Mouse (Mus musculus) layer of hippocampus, postnatal 10 days (tissue): ENCODE results near the gene Prep. TPM values are rescaled to one million over a fixed set of nuclear protein-coding genes. Genes with fewer than 3 reads are reported as not detected.
A peak's percentile ranks its signal among the peaks of the same experiment; 100 is the strongest.

Experiments
- DNase-seq, 2 experiments: peaks; one replicate each; pipeline ENCODE4 v3.0.0; 2021; ENCODE audit warnings: low spot score in 2 of 2
- long read RNA-seq: library from polyadenylated mRNA; stranded (forward); transcript quantifications from one replicate; pipeline ENCODE4 v2.0.0, GENCODE M21; 2023
- total RNA-seq, 2 experiments: library from RNA; stranded (reverse); gene quantifications; 2 replicates each; pipeline ENCODE4 v1.2.3; 2021

Gene Prep
- total RNA-seq = 10 to 100 TPM; 16.9 to 19.5 TPM
- long read RNA-seq, full-length matches to known transcripts = 29 of 42 reads
- long read RNA-seq, partial matches to known transcripts = 8 of 42 reads
- long read RNA-seq, other reads (novel, unspliced or antisense) = 5 of 42 reads

DNA sequence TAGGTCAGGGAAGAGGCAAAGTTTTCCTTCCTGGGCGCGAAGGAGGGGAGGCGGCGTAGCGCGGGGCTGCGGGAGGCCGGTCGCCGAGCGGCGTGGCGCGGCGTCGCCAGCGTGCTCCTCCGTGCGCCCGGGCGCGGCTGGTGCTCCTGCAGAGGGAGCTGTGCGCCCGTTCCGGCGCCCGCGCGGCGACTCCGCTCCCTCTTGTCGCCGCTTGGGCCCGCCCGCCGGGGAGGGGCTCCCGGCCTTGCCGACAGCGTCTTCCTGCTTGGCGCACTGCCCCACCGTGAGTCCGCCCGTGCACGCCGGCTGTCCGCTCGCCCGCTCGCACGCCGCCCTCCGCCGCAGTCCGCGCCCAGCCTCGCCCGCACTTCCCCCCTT, at the start of gene Prep:
TSS of gene Prep (plus strand) at position 273 of the 378 bp plus-strand sequence.
- DNase-seq = peak; percentile 85 to 93

DNA sequence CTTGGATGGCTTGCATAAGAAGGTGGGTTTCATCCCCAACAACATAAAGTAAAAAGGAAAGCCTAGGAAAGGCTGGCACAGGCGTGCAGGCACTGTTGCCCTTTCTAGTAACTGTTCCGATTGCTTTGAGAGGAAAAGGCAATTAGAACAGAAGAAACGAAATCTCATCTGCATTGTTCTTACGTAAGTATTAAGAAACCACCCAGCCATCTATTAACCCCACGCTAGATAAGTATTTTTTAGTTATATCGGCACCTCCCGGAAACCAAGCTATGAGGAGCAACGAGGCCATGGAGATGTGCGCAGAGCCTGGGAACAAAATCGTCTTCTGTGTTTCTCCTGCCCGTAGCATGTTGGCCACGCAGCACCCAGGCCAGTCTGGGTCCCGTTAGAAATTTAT, 49.7 kb upstream of the Prep start:
- no peak for DNase-seq

DNA sequence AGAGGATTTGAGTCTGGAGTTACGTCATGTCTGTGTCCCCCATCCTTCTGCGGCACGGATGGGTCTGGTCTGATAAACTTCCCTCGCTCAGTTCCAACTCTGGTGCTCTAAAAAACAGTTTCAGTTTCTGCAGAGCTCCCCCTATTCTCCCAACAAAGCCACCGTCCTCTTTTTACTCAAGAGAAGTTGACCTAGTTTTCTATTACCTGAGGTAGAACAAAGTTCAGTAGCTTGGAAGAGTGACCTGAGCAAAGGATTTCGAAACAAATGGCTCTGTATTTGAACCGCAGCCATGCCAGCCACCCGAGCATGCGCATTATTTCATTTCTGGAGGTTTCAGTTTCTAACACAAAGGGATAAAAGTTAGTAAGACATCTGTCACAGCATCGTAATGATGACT, 49.2 kb upstream of the Prep start:
- DNase-seq = no peak

DNA sequence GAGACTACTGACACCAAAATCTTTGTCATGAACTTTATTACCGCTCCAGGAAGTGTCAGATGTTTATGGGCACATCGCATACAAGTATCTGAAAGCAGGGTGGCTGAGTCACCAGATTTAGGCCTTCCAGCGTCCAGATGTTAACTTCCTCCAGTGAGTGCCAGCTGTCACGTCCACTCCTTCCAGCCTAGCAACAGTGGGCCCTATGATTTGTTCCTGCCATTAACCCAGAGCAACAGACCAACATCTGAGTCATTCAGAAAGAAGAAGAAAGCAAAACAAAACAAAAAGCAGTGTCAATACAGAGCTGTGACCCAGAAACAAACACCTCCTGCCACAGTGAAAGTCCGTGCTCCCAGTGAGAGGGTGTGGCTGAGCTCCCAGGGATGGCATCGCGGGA, 47.6 kb upstream of the Prep start:
- DNase-seq = no peak

DNA sequence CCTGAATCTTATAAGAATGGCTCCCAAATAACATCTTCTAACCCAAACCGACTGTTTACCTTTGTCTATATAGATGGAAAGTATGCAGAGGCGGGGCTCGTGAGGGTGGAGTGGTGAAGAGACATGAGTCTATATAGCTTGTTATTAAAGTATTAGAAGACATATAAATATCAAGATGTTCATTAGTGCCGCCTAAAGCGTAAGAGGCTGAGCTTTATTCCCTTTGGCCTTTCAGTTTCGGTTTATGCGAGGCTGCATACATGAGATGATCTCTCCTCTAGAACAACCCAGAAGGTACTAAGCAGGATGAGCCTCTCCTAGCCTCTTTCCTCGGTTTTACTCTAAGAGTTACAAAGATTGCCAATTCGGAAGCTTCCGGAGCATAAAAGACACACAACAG, 47.2 kb upstream of the Prep start:
- DNase-seq = no peak

DNA sequence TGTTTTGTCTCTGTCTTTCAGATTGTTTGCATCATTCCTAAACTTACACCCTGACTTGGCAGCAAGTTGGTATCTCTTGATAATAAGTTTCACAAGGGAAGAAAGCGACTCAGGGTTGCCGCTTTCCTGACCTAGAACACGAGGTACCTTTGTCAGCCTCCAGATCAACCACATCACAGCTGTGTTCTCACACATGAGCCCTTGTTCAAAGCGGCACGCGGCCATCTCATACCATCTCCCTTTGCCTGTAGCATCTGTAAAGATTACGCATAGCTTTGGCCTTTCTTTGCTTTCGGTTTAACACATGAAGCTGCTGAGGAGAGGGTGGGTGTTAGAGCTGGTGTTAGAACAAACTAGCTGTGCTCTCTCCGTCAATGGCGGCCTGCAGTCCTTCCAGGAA, 46.7 kb upstream of the Prep start:
- DNase-seq = no peak

DNA sequence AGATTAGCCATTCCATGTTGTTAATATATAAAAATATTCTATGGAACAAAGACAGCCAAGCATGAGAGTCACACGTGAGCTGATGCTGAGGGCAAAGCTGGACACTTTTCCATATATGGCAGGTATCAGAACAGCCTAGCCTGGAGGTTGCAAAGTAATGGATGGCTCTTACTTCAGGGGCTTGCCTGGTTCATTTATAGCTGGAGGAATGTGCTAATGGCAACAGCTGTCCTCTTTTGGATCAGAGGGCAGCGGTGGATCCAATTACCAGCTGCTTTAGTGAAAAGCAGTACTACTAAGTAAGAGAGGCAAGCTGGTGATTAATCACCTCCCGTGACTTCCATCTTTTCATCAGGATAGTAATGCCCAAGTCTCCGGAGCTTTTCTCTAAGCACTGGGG, 41.8 kb upstream of the Prep start:
- no peak for DNase-seq

DNA sequence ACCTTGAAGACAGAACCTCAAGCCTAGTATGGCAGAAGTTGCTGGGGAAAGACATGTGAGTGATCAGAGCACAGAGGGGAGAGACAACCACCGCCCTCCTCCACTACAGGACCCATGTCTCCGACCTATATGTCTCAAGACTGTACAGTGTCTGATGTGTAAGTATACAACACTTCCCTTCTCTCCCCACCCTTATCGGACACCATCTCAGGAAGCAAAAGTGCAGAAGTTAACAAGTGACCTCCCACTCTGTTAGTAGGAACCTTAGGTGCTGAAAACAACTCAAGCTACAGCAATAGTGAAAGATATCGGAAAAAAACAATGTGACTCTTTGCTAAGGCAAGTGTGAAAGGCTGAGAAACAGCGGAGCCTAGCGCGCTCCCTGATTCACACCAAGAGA, 40.1 kb upstream of the Prep start:
- no peak for DNase-seq

DNA sequence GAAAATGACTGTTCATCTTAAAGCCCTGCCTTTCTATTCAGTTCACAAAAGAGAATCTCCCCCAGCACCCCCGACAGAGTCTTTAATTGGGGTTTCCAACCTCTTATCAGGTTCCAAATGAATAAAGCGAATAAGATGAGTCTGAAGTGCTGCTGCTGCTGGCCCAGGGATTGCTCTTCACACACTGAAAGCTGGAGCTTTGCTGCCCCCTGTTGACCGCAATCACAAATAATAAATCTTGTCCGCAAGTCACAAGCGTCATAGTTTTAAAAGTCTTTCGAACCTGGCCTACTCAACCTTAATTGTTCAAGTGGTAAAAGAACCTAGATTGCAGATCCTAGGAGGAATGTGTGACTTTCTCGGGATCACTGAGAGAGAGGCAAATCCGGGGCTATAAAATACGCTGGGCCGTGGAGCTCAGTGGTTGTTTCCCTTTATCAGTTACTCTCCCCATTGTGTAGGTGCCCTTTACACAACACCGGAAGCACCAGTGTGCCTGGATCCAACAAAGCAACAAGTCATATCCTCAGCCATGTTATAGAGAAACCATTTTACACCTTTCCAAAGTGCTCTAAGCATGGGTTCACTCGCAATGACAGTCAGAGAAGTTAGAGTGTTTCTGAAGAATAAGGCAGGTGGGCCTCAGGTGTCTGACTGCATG, 21.6 kb upstream of the Prep start:
- DNase-seq = peak; percentile 83 to 87

DNA sequence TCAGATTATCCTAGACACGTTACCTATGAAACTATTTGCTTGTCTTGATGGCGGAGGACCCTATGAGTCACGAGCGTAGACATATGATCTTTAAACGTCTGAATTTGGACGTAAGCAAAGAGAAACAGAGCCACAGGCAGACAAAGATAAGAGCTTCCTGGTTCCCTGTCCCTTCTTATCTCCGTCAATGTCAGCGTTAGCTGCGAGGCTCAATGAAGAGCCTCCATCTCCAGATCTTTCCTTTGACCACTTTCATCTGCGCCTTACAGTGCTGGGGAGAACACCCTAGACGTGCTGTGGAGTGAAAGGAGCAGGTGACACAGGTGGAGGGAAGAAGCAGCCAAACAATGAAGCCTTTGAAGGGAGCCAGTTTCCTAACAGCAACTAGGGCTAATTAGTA, 18.8 kb upstream of the Prep start:
- no peak for DNase-seq

DNA sequence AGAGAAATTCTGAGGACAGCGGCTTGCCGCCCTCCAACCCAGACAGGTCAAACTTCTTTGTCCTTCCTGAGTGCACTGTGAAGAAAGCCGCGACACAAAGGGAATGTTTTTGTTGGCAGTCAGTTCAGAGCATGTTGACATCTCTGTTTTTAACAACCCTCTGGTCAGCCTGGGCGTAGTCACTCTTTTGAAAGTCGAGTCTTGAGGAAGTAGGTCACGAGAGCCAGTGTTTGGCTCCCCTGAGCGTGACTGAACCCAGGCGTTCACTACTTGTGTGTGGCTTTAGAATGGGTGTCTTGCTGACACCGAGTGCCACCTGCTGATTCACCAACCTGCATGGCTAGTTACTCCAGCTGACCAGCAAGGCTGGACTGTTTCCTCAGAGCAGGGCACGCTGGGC, 18.4 kb upstream of the Prep start:
- no peak for DNase-seq

DNA sequence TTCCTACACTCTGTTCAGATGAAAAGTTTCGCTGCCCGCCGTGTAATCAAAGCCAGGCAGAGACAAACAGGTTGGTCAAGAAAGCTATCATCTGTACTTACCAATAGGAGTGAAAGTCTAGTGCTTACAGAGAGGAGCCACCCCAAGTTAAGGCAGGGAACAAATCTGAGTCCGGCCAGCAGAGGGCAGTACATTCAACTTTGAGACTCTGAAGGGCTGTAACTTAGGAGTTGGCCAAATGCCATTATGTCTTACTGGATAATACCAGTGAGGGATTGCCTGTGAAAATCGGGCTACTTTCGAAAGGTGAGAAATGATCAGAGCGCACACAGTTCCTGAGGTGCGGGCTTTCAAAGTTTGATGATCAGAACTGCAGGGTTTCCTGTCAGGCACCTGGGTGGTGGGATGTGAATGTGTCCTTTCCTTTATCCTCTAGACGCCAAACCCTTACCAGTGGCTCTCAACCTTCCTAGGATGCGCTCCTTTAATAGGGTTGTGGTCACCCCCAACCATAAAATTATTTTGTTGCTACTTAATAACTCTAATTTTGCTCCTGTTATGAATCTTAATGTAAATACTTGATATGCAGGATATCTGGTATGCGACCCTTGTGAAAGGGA, 15.8 kb upstream of the Prep start:
- DNase-seq = peak; percentile 79 to 82

DNA sequence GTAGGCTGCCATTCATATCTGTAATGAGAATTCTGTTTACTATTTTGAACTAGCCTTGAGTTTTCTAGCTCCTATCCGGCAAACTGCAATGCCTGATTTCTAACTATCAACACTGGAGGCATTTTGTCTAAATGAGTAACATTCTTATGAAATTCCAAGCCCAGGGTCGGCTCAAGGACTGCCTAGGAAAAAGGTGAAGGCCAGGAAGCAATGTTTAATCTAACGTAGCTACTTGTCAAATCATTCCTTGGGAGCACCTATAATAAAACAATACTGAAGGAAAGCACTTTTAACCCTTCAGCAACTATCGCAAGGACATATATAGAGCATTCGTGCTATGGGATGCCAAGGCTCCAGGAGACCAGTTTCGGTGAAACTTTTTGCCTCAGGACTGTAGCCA, 8.6 kb upstream of the Prep start:
- DNase-seq = no peak

DNA sequence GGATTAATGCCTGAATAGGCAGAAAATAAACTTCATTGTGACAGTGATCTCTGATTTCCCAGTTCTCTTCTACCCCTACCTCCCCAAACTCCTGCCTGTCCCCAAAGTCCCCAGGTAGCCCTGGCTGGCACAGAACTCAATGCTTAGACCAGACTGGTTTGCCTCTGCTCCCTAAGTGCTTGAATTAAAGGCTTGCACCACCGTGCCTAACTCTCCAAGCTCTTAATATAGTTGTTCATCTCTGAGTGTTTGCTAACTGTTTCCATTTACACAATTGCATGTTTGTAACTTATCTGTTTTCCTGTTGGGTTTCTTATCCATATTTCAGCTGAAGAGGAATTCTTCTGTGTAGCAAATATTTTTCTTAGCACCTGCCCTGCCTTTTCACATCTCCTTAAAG, 6.2 kb upstream of the Prep start:
- DNase-seq = no peak

DNA sequence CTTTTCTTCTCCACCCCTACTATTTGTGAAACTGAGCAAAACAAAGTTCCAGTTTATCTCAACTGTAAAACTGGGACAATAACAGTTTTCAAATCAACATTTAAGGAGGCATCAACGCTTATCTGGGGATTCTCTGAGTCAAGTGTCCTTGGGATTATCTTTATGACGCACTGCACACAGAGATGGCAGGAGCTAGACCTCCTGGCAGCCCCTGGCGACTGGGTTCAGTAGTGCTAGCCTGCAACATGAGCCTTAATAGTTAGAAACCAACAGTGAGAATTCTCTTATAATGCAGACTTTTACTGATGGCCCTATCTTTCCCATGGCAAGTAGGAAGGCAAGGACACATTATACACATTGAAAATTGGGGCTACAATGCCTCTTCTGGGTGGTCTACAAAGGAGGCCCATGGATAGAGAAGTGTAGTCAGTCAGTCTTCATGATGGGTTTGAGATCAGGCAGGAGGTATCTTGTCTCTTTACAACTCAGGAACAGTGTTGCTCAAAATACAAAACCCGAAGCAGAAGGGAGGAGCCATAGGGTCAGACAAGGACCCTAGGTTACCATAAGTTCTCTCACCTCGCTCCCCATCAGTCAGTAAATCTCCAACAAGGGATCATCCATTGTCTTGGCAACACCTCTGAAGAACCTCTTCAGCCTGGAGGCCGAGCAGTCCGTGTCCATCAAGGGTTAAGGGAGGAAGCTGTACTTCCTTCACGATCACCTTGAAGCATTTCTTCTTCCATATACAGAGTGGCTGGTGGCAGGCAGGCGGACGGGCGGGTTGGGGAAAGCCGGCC, 672 bp upstream of the Prep start:
- peak in 1 of 2 experiments; percentile 23 for DNase-seq

DNA sequence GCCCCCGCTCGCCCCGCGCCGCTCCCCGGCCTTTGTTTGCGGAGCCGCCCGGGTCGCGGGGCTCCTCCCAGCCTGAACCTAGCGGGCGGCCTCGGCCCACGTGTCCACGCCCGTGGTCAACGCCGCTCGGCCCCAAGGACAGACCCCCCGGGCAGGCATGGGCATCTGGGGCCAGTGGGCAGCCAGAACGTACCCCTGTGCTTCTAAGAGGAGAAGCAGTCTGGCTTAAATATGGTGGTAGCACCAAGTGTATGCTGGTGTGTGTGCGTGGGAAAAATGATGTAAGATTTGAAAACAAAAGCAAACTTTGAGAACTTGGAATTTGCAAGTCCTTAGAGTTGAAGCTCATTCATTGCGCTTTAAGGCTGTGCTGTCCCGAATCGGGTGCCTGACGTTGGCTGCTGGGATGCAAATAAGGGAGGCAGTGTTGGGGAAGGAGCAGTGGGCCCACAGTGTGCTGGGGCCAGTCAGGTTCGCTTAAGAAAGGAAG, 478 bp downstream of the Prep start:
- peak in 1 of 2 experiments; percentile 29 for DNase-seq

DNA sequence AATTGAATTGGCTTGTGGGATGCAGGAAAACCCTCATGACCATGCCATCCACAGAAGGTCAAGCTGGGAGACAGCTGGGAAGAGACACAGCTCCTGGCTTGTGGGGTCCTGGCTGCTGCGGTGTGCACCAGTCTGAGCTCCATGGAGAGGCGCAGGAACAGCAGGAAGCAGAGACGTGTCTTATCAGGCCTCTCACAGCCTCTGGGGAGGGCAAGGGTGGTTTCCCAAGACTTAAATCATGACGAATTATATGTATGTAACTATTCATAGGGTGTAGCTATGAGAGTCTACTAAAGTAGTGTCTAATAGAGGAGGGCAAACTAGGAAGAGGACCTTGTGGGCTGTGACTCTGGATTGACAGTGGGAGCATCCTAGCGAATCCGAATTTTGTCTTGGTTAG, 2.6 kb downstream of the Prep start:
- no peak for DNase-seq

DNA sequence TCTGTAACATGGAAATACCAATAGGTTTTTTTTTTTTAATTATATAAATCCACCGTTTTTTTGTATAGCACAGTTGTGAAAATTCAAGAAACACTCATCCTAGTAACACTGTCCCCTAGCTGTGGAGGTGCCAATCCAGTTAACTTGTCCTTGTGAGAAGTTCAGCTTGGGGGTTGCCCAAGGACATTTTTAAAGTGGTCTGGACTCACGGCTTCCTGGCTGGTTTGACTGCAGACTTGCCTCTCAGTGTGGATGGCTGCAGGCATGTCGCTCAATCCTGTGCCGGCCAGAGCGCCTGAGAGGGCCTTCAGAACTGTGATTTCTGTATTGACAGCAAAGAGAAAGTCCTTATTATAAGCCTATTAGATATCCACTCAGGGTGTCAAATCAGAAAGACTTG, 3.4 kb downstream of the Prep start:
- DNase-seq = no peak

DNA sequence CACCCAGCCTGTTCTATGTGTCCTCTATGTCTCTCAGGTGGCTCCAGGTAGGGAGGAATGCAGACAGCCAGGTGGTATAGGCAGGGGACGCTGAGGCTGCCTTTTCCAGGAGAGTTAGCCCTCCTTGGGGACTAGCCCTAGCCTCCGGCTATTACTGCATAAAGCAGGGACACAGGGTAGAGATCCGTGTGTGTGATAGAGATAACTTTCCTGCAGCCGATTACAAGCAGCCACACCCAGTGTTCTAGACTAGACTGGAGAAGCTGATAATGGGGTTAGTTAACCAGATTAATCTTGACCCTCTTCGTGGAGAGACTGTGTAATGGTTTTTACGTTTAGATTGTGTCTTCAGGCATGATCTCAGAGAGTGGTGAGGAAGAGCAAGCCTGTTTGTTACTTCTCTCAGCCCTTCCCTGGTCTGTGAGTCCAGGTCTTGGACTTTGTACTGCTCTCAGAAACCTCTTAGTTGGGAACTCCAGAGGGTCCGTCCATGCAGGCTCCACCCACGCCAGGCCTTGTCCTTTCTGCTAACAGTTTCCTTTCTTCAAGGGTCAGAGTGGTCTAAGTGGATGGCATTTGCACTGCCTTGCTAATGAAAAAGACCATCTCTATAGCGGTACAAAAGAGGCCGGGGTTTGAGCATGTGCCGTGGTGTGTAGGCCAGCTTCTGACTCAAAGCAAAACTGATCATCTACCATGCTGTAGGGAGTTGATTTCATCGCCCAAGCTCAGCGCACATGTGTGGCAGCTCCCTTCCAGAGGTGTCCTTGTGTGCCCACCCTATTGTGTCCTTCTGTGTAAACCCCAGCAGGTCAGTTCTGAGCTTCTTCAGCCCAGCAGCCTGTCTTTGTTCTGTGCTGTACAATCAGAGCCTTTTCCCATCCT, 4.2 kb downstream of the Prep start:
- DNase-seq = no peak

DNA sequence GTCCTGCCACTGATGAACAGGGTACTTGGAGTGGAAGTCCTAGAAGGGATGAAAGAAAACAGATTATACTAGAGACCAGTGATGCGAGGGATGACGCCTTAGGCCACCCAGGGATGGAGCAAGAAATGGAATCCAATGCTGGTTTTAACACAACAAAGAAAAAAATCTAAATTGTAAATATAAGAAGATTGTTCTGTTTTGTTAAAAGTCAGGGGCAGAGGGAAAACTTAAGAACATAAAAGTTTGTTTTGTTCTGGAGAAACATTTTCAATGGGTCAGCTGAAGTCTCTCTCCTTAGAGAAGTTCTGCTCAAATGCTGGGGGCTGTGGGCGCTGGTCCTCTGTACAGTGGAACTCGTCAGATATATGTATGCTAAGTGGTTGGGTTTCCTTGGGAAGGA, 5.3 kb downstream of the Prep start:
- no peak for DNase-seq

DNA sequence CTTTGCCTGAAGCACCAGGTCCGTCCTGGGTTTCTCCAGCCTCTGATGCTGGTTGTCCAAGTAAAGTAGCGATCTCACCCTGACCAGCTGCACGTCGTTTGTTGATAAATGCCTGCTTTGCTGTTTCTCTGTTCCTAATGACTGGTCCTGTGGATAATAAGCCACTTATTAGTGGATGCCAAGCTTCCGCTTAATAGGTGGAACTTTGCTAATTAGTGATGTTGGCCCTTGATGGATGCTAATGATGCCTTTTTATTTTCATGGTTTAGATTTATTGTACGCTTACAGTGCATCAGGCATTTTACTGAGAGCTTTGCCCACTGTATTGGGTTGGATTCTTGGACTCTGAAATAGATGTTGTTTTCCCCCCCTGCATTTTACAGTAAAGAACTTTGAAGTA, 7.5 kb downstream of the Prep start:
- no peak for DNase-seq
